Mouse (Mus musculus) natural killer cell, adult 2 months (primary cell): ENCODE results near the gene Dhx15.

Experiments
- DNase-seq, 2 experiments: peaks; one replicate each; pipeline ENCODE4 v3.0.0; 2022; ENCODE audit warnings: low spot score in 2 of 2

Gene Dhx15

DNA sequence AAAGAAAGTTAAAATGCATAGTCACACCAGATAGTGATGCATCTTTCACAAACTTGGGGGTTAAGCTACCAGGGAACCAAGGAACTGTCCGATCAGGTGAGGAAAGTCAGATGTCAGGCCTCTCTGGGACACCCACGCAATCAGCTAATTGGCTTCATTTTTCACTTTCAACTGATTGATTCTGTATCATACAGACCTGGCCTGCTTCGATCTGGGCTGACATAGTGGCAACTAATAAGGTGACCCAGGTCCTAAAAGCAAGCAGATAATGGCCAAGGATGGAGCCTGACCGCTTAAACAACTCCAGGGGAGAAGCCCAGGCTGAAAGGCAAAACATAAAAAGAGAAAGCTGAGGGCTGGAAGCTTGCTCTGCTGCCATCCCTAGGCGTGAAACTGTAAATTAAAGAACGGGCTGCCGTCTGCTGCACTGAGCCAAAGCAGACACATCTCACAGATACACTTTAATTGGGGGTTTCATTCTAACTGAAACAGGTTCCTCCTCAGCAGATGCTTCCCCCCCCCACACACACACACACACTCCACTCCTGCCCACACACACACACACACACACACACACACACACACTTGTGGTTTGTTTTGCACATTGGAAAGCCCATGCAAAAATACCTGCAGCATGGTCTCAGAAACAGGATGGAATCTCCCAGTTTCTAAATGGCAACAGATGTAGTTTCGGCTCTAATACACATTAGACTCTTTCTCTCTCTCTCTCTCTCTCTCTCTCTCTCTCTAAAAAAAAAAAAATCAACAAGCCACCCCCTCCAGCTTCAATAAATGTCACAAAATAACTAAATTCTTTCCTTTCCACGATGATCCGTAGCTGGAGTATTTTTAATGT is 79.3 kb downstream of the Dhx15 start:
- no peak for DNase-seq
